Mouse (Mus musculus): Measurements from ENCODE around the gene Ric8b. TPM values are rescaled to one million over a fixed set of nuclear protein-coding genes. Genes with fewer than 3 reads are reported as not detected.

Ric8b gene
- polyA plus RNA-seq, 1 experiment: 5.5 TPM

DNA sequence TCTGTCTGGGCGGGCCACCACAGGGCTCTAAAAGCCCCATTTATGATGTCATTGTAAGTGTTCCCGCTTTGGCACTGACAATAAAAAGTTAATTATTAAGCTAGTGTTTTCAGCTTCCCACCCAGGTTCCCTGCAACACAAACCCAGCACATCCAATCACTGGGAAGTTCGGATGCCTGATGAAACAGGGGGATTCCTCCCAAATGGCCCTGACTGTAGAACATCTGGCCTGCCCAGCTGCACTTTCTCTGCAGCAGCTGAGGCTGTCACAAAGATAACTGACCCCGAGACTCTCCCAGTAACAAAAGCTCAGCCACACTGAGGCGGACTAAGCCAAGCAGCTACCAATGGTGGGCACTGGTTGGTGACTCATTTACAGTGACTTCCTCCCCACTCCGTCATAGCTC lies 31.2 kb upstream of the Ric8b start:
- no peak overlapping the region for H3K4me3 ChIP-seq (ENCODE audit: extremely low read depth, insufficient read depth, insufficient read length)

DNA sequence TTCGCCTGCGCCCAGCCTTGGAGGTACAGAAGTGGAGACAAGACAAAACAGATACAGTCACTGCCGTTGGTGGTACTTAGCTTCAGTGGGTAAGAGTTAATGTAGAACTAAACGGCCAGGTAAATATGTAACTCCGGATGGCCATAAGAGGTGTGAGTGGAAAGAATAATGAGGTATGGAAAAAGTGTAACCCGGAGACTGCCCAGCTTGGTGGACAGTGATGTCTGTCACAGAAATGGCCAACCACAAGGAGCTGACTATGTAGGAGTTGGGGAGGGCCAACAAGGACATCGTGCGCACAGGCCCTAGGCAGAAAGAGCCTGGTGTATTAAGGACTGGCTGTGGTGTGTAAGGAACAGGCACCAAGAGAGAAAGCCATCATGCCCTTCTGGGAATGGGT lies 30.6 kb upstream of the Ric8b start:
- no peaks in the 10 kb centered on the region for H3K36me3 ChIP-seq (ENCODE audit: control insufficient read depth, insufficient read depth, low read length)
- no peak for DNase-seq (ENCODE audit: low read depth in 1 of 2, low spot score in 2 of 2)
- TF ChIP-seq POLR2A (IDR thresholded peaks at IDR 0.05; ENCODE audit: low read depth, low read length) (no peak), CTCF (IDR thresholded peaks at IDR 0.05; ENCODE audit: extremely low read depth, insufficient read depth, insufficient read length, insufficient replicate concordance) (no peak)
- no peaks in the 10 kb centered on the region for H3K4me1 ChIP-seq (ENCODE audit: control insufficient read depth, insufficient read depth, insufficient read length)
- H3K27ac ChIP-seq (ENCODE audit: insufficient read depth, low read length): no peak overlapping the region
- H3K4me3 ChIP-seq (ENCODE audit: extremely low read depth, insufficient read depth, insufficient read length): no peak overlapping the region
- 86% methylated on average over 8 of the region's 8 CpGs for WGBS
- no peaks in the 10 kb centered on the region for H3K27me3 ChIP-seq (ENCODE audit: control insufficient read depth, insufficient read depth, low read length)

More for the DNA sequence above, 31.2 kb upstream of the Ric8b start:
- no peaks in the 10 kb centered on the region for H3K36me3 ChIP-seq (ENCODE audit: control insufficient read depth, insufficient read depth, low read length)
- H3K4me1 ChIP-seq (ENCODE audit: control insufficient read depth, insufficient read depth, insufficient read length): no peaks in the 10 kb centered on the region
- H3K27ac ChIP-seq (ENCODE audit: insufficient read depth, low read length): no peak overlapping the region
- WGBS: 54% methylated on average over 6 of the region's 6 CpGs
- H3K27me3 ChIP-seq (ENCODE audit: control insufficient read depth, insufficient read depth, low read length): no peaks in the 10 kb centered on the region
- DNase-seq (ENCODE audit: low read depth in 1 of 2, low spot score in 2 of 2): no peak
- no peak for TF ChIP-seq POLR2A (IDR thresholded peaks at IDR 0.05; ENCODE audit: low read depth, low read length)
- no peak for TF ChIP-seq CTCF (IDR thresholded peaks at IDR 0.05; ENCODE audit: extremely low read depth, insufficient read depth, insufficient read length, insufficient replicate concordance)

DNA sequence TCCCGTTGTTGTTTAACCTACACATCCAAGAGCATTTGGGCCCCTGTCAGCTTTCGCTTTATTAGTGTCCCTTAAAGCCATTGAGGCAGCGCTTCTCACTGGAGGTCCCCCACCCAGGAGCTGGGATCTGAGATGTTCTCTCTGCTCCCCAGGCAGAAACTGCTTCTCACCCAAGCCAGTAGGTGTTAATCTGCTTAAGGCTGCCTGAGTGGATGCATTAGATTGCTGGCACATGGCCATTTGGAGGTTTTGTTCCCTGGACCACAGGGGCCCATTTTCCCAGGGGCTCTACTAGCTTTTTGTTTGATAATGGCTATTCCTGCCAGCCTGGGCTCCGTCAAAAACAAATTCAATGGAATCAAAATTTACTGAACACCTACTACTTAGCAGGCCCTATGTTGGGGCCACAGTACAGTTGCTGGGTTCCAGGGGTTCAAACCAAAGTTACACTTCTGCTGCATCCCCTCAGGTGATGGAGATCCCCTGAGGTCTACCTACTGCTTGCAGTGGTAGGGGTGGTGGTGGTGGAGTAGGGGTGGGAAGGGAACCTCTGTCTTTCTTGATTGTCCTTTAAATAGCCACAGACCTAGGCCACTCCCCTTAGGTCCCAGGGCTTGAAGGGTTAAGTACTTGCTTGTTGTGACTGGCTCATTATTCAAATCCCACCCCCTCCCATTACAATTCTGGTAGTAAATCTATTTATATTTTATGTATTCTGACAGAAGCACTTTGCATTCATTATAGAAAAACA lies 28.1 kb upstream of the Ric8b start:
- no peak for TF ChIP-seq POLR2A (IDR thresholded peaks at IDR 0.05; ENCODE audit: low read depth, low read length)
- TF ChIP-seq CTCF (IDR thresholded peaks at IDR 0.05; ENCODE audit: extremely low read depth, insufficient read depth, insufficient read length, insufficient replicate concordance): no peak
- Histone ChIP-seq H3K27ac (ENCODE audit: insufficient read depth, low read length) (no peak overlapping the region), H3K27me3 (ENCODE audit: control insufficient read depth, insufficient read depth, low read length) (no peaks in the 10 kb centered on the region), H3K4me1 (ENCODE audit: control insufficient read depth, insufficient read depth, insufficient read length) (no peaks in the 10 kb centered on the region), H3K36me3 (ENCODE audit: control insufficient read depth, insufficient read depth, low read length) (no peaks in the 10 kb centered on the region), H3K4me3 (ENCODE audit: extremely low read depth, insufficient read depth, insufficient read length) (no peak overlapping the region)
- 88% methylated on average over 4 of the region's 4 CpGs for WGBS
- DNase-seq (ENCODE audit: low read depth in 1 of 2, low spot score in 2 of 2): no peak

DNA sequence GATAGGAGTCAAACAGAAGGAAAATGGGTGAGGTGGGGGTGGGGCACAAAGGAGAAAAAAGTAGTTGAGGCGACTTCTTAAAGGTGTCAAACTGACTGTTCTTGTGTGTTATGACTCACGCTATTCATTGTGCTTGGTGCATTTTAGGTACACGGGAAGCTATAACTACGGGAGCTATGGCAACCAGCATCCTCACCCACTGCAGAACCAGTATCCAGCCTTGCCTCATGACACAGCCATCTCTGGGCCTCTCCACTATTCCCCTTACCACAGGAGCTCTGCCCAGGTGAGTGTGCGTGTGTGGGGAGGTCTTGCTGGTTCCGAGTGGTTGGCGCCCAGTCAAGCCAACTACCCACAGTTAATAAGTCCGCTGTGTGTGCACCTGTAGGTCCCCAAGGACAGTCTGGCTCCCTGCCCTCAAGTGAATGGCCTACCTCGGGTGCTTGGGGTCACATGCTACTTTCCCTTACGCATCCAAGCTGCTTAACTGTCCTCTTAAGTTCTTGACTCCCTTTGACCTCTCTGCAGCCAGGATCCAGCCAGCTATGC lies 21.5 kb upstream of the Ric8b start:
- no peak overlapping the region for H3K27ac ChIP-seq (ENCODE audit: insufficient read depth, low read length)
- no peaks in the 10 kb centered on the region; the same call in 1 of the 2 replicates for H3K4me1 ChIP-seq (ENCODE audit: control insufficient read depth, insufficient read depth, insufficient read length)
- no peaks in the 10 kb centered on the region for H3K27me3 ChIP-seq (ENCODE audit: control insufficient read depth, insufficient read depth, low read length)
- no peak for DNase-seq (ENCODE audit: low read depth in 1 of 2, low spot score in 2 of 2)
- WGBS: 86% methylated on average over 10 of the region's 10 CpGs
- TF ChIP-seq POLR2A (IDR thresholded peaks at IDR 0.05; ENCODE audit: low read depth, low read length) (no peak), CTCF (IDR thresholded peaks at IDR 0.05; ENCODE audit: extremely low read depth, insufficient read depth, insufficient read length, insufficient replicate concordance) (no peak)
- H3K36me3 ChIP-seq (ENCODE audit: control insufficient read depth, insufficient read depth, low read length): no peaks in the 10 kb centered on the region
- no peak overlapping the region for H3K4me3 ChIP-seq (ENCODE audit: extremely low read depth, insufficient read depth, insufficient read length)

DNA sequence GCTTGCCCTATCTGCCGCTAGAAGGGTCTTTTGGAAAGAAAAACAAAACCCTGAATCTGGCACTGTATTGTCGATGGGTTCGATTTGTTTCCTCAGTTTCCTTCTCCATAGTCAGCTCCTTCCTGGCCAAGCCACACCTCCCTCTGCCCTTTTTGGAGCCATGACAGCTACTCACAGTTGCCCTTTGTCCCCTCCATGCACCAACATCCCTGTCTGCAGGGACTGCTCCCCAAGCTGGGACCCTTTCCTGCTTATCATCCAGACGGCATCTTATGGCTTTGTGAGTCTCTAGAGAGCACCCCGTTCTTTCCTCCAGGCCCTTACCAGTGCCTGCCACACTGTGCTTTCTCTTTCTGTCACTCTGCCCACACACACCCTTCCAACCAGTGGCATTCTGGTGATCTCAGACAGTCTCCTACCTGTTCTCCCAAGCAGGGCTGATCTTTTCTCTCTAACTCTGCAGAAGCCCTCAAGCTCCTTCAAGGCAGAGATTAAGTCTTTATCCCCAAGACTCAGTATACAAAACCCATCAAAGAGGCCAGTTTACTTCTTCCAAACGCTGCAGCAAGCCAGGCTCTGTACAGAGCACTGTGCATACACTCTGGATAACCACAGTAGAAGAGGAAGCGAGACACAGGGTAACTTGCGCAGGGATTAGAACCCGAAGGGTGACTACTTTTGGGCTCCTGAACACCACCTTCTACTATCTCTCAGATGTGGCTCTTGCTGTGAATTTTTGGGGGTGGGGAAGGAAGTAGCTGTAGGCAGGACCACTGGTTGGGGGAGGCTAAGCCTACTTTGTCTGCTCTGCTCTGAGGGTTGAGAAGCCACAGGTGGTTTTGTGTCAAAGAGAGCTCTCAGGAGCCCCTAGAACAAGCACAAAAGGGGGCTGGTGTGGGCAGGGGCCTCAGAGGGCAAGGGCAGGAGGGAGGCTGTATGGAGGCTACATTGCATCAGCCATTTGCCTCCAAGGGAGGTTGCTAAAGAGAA lies 20.2 kb upstream of the Ric8b start:
- Histone ChIP-seq H3K27ac (ENCODE audit: insufficient read depth, low read length) (no peak overlapping the region), H3K36me3 (ENCODE audit: control insufficient read depth, insufficient read depth, low read length) (no peaks in the 10 kb centered on the region), H3K4me3 (ENCODE audit: extremely low read depth, insufficient read depth, insufficient read length) (no peak overlapping the region), H3K27me3 (ENCODE audit: control insufficient read depth, insufficient read depth, low read length) (no peaks in the 10 kb centered on the region), H3K4me1 (ENCODE audit: control insufficient read depth, insufficient read depth, insufficient read length) (no peaks in the 10 kb centered on the region; the same call in 1 of the 2 replicates)
- DNase-seq (ENCODE audit: low read depth in 1 of 2, low spot score in 2 of 2): peak in 1 of 2 experiments; percentile 25
- WGBS: 35% methylated on average over 9 of the region's 9 CpGs
- TF ChIP-seq CTCF (IDR thresholded peaks at IDR 0.05; ENCODE audit: extremely low read depth, insufficient read depth, insufficient read length, insufficient replicate concordance): no peak
- no peak for TF ChIP-seq POLR2A (IDR thresholded peaks at IDR 0.05; ENCODE audit: low read depth, low read length)

DNA sequence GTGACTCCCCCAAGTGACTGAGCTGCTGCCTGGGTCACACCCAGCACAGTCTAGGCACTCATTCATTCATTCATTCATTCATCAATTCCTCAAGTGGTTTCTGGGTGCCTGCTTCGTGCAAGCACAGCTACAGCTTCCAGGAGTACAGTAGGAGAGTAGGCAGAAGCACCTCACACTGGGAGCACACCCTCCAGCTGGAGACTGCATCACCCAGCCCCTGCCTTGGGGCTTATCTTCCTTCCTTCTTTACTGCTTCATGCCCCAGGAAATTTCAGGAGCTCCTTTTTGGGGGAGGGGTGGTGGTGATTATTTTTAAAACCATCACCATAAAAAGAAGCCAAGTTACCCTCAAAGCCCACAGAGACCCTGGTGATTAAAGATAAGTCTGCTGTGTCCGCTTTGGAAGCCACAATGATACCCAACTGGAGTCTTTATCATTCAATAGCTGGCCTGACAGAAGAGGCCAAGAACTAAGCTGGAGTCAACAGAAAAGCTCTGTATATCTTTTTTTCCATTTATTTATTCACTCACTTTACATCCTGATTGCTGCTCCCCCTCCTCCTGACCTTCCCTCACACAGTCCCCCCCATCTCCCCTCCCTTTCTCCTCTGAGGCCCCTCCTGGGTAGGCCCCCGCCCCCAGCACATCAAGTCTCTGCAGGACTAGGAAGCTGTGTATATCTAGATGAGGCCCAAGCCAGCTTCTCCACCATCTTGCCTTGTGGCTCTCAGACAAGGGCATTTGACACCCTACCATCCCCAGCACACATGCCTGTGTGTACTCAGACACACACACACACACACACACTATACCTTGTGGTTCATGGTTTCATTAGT lies 19.1 kb upstream of the Ric8b start:
- DNase-seq (ENCODE audit: low read depth in 1 of 2, low spot score in 2 of 2): no peak
- no peak overlapping the region for H3K4me3 ChIP-seq (ENCODE audit: extremely low read depth, insufficient read depth, insufficient read length)

More for the DNA sequence above, 19.1 kb upstream of the Ric8b start:
- Histone ChIP-seq H3K4me1 (ENCODE audit: control insufficient read depth, insufficient read depth, insufficient read length) (no peaks in the 10 kb centered on the region; the same call in 1 of the 2 replicates), H3K27me3 (ENCODE audit: control insufficient read depth, insufficient read depth, low read length) (no peaks in the 10 kb centered on the region), H3K36me3 (ENCODE audit: control insufficient read depth, insufficient read depth, low read length) (no peaks in the 10 kb centered on the region), H3K27ac (ENCODE audit: insufficient read depth, low read length) (no peak overlapping the region)
- TF ChIP-seq CTCF (IDR thresholded peaks at IDR 0.05; ENCODE audit: extremely low read depth, insufficient read depth, insufficient read length, insufficient replicate concordance) (no peak), POLR2A (IDR thresholded peaks at IDR 0.05; ENCODE audit: low read depth, low read length) (no peak)
- 66% methylated on average over 3 of the region's 3 CpGs for WGBS

Measured in spleen, adult 2 months (tissue).